Mouse (Mus musculus) stomach, postnatal 0 days (tissue): ENCODE results near the gene Rreb1. TPM values are rescaled to one million over a fixed set of nuclear protein-coding genes. Genes with fewer than 3 reads are reported as not detected.

Experiments used
- ATAC-seq: fragments of 200-750 bp; cut with Nextera tagmentation; 2 replicates; pipeline ENCODE4 v1.8.0; 2017; ENCODE audit not compliant: low FRiP score, low TSS enrichment
- DNase-seq: peaks from one replicate; pipeline ENCODE4 v3.0.0-alpha.2; 2016; ENCODE audit warnings: low spot score
- H3K27ac ChIP-seq: fragments of 300-500 bp; sonication (generic); replicated peaks from 2 replicates; pipeline ENCODE4 v1.5.1; 2014; ENCODE audit warnings: mild to moderate bottlenecking, control low read depth
- H3K27me3 ChIP-seq: fragments of 300-500 bp; sonication (generic); 2 replicates; pipeline ENCODE4 v1.6.1; 2014; ENCODE audit warnings: low read length; ENCODE audit not compliant: control insufficient read depth, insufficient read depth
- H3K36me3 ChIP-seq: fragments of 300-500 bp; sonication (generic); 2 replicates; pipeline ENCODE4 v1.6.1; 2014; ENCODE audit warnings: low read length, mixed read lengths; ENCODE audit not compliant: control insufficient read depth, insufficient read depth
- H3K4me1 ChIP-seq: fragments of 300-500 bp; sonication (generic); replicated peaks from 2 replicates; pipeline ENCODE4 v1.6.1; 2014; ENCODE audit warnings: antibody characterized with exemption; ENCODE audit not compliant: control insufficient read depth, insufficient read depth
- H3K4me2 ChIP-seq: fragments of 300-500 bp; sonication (generic); replicated peaks from 2 replicates; pipeline ENCODE4 v1.6.1; 2014; ENCODE audit warnings: low read depth, mild to moderate bottlenecking, control low read depth, moderate library complexity
- H3K4me3 ChIP-seq: fragments of 300-500 bp; sonication (generic); 2 replicates; pipeline ENCODE4 v1.5.1; 2014; ENCODE audit warnings: low read depth, low read length, control low read depth
- H3K9ac ChIP-seq: fragments of 300-500 bp; sonication (generic); 2 replicates; pipeline ENCODE4 v1.6.1; 2014; ENCODE audit warnings: mild to moderate bottlenecking, low read length, control low read depth, mixed read lengths
- H3K9me3 ChIP-seq: fragments of 300-500 bp; sonication (generic); 2 replicates; pipeline ENCODE4 v1.6.1; 2016; ENCODE audit warnings: low read length; ENCODE audit not compliant: control insufficient read depth
- CTCF ChIP-seq: IDR thresholded peaks from 2 replicates; pipeline ENCODE4 v1.5.1; 2016; ENCODE audit warnings: antibody characterized with exemption, low read depth, mild to moderate bottlenecking, moderate library complexity
- EP300 ChIP-seq: optimal IDR thresholded peaks from 2 replicates; pipeline ENCODE3; 2016; ENCODE audit warnings: antibody characterized with exemption
- WGBS: fragments of 180-500 bp; shearing (Covaris S2); extraction: QIAGEN DNeasy Blood & Tissue Kit; methylation state at CpG from one replicate; pipeline ENCODE4 v1.1.7; 2014; 5-methylcytosine and 5-hydroxymethylcytosine counted together
- polyA plus RNA-seq: library from polyadenylated mRNA; unstranded; fragments of >200 nt; fragmentation: Nextera tagmentation; extraction: Ambion mirVana; gene quantifications from 2 replicates; pipeline ENCODE4 v1.2.1, GENCODE M21; 2015

Gene Rreb1
- polyA plus RNA-seq, 1 experiment from 2014 or later = 6.0 TPM

DNA sequence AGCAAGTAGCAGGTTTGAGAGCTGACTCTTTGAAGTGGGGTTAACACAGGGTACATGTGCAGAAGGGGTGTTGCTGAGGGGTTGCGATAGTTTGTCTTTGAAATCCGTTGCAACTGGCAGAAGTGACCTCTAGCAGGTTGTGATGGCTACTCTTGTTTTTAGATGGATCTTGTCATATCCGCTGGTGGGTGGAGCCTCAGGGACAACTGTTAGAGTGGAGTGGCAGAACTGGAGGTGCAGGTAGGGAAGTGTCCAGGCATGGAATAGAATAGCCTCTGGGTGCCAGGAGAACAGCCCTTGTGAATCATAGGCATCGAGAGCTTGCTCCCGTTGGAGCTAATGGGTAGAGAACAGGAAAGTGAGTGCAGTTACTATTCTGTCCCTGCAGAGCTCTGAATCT is 88.1 kb downstream of the Rreb1 start:
- DNase-seq (no peak), ATAC-seq (peak; percentile 39; the same call in 1 of the 2 replicates)
- Histone ChIP-seq H3K9ac (no peak overlapping the region), H3K4me3 (no peak overlapping the region), H3K27ac (peak overlapping the region; percentile 65), H3K4me1 (peaks cover 9% of the 10 kb centered on the region; the same call in 1 of the 2 replicates), H3K36me3 (no peaks in the 10 kb centered on the region), H3K9me3 (no peaks in the 10 kb centered on the region), H3K27me3 (no peaks in the 10 kb centered on the region), H3K4me2 (no peak overlapping the region)
- 35% methylated on average over 5 of the region's 5 CpGs for WGBS
- TF ChIP-seq EP300 = no peak
- no peak for TF ChIP-seq CTCF

DNA sequence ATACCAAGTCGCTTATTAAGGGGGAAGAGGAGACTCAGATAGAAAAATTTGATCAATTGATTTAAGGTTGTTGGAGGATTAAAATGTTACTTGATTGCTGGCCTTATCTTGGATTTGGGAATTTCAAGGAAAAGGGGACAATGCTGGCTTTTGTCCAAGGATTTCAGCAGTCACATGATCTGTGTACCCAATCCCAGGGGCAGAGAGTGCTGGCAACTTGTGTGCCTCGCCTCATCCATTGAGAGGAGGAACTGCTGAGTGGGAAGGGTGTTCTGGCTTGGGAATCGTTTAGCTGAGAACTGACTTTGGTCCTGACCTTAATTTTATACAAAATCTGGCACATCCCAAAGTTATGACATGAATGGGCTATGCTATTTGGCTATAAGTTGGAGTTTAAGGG is 88.6 kb downstream of the Rreb1 start:
- no peaks in the 10 kb centered on the region for H3K36me3 ChIP-seq
- H3K4me2 ChIP-seq = no peak overlapping the region
- ATAC-seq (no peak), DNase-seq (no peak)
- H3K4me3 ChIP-seq = no peak overlapping the region
- TF ChIP-seq CTCF = no peak
- TF ChIP-seq EP300 = no peak
- no peak overlapping the region for H3K9ac ChIP-seq
- H3K9me3 ChIP-seq = no peaks in the 10 kb centered on the region
- peak overlapping the region; percentile 65 for H3K27ac ChIP-seq
- no peaks in the 10 kb centered on the region for H3K27me3 ChIP-seq
- H3K4me1 ChIP-seq = peaks cover 8% of the 10 kb centered on the region; the same call in 1 of the 2 replicates
- 33% methylated on average over 3 of the region's 3 CpGs for WGBS

GRCm38 (mm10) chr13:37870118-37870908 is 92.1 kb downstream of the Rreb1 start:
- Histone ChIP-seq H3K27me3 (no peaks in the 10 kb centered on the region), H3K9me3 (no peaks in the 10 kb centered on the region), H3K27ac (no peak overlapping the region), H3K4me1 (peaks cover 4% of the 10 kb centered on the region), H3K4me2 (no peak overlapping the region), H3K4me3 (no peak overlapping the region), H3K36me3 (no peaks in the 10 kb centered on the region), H3K9ac (no peak overlapping the region)
- TF ChIP-seq CTCF = no peak
- no peak for TF ChIP-seq EP300
- ATAC-seq = no peak
- DNase-seq = no peak
- 77% methylated on average over 12 of the region's 12 CpGs for WGBS

DNA sequence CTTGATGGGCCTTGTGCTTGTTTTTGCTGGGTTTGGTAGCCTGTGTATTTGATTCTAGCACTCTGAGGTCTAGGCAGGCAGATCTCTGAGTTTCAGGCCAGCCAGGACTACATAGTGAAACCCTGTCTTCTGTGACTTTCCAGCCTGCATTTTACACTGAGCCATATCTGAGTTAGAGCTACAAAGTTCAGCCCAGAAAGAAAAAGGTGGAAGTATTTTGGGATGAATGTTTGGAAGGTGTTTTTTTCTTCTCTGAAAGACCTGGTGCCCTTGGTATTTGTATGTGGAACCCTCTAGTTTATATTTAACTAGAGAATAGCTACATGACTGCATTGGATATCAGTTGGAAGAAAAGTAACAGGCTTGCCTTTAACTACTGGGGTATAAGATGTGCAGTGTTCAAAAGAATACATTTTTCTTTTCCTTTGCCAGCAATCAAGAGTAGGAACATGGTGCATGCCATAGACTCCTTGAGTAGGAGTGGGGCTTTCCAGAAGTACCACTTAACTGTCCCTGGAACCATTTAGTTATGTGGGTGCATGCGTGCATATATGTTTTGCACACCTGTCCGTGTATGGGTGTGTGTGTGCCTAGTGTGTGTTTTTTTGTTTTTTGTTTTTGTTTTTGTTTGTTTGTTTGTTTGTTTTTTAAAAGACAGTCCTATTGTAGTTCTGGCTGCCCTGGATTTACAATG is 94.1 kb downstream of the Rreb1 start:
- Histone ChIP-seq H3K9ac (no peak overlapping the region), H3K4me1 (no peaks in the 10 kb centered on the region; the same call in 1 of the 2 replicates), H3K36me3 (no peaks in the 10 kb centered on the region), H3K4me2 (no peak overlapping the region), H3K27ac (no peak overlapping the region), H3K4me3 (no peak overlapping the region), H3K9me3 (no peaks in the 10 kb centered on the region), H3K27me3 (no peaks in the 10 kb centered on the region)
- DNase-seq (no peak), ATAC-seq (no peak)
- WGBS = 92% methylated on average over 2 of the region's 2 CpGs
- TF ChIP-seq CTCF = no peak
- no peak for TF ChIP-seq EP300

- WGBS = 58% methylated on average over 7 of the region's 7 CpGs
Observed at GRCm38 (mm10) chr13:37873125-37873891, 95.1 kb downstream of the Rreb1 start.

More at GRCm38 (mm10) chr13:37873125-37873891, 95.1 kb downstream of the Rreb1 start:
- Histone ChIP-seq H3K4me1 (no peaks in the 10 kb centered on the region; the same call in 1 of the 2 replicates), H3K9me3 (no peaks in the 10 kb centered on the region), H3K4me3 (no peak overlapping the region), H3K27ac (no peak overlapping the region), H3K27me3 (no peaks in the 10 kb centered on the region), H3K9ac (no peak overlapping the region), H3K4me2 (no peak overlapping the region), H3K36me3 (no peaks in the 10 kb centered on the region)
- TF ChIP-seq CTCF (no peak), EP300 (no peak)
- ATAC-seq = peak; percentile 44; the same call in 1 of the 2 replicates
- DNase-seq = no peak
